Mouse (Mus musculus): ENCODE measurements at regions not wholly inside any gene's neighbourhood (a gene's known extent, or its start where the extent isn't known, plus 50 kb on each side); places are given as distances from the start of the nearest gene placed in this dataset.
A peak's percentile ranks its signal among the peaks of the same experiment; 100 is the strongest.
"Not testable (repeated sequence)": the region's sequence is repeated elsewhere in the genome, so short reads cannot be mapped to it uniquely, and the experiment has no call there.

DNA sequence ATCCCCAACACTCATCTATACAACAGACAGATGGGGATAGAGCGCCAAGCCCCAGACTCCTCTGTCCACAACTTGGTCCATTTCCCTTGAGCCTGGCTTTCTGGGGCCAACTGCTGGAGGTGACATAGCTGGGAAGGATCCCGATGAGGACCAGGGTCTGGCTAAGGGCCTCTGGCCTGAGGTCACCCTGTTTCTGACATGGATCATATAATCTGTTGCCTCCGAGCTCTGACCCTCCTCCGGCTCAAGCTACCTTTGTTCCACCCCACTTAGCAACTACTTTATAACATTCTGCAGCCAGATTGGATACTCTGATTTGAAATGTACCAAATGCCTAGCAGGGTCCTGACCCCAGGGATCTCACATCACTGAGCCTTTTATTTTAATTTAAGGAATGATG, 76.8 kb upstream of the Spata13 start:
- intact Hi-C loops (cut with DNase I), result no loop called here
- DNase-seq (ENCODE audit: extremely low spot score in 1 of 2, low spot score in 2 of 2), result no peak

DNA sequence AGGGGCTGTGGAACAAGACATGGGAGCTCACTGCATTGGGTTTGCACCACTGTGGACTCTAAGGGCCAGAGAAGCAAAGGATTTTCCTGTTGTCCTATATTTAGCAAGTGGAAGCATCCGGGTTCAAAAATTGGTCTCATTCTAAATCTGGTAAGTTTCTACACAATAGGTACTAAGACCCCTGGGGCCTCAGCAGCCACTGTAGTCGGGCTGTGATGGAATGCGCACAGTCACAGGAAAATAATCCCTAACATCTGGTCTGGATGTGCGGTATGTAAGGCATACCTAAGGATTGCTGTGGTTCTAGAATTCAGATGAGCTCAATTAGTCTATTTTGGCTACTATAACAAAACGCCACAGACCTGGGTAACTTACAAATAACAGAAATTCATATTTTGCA, 74.4 kb upstream of the Spata13 start:
- no peak for DNase-seq (ENCODE audit: extremely low spot score in 1 of 2, low spot score in 2 of 2)
- intact Hi-C loops (cut with DNase I), result no loop called here

DNA sequence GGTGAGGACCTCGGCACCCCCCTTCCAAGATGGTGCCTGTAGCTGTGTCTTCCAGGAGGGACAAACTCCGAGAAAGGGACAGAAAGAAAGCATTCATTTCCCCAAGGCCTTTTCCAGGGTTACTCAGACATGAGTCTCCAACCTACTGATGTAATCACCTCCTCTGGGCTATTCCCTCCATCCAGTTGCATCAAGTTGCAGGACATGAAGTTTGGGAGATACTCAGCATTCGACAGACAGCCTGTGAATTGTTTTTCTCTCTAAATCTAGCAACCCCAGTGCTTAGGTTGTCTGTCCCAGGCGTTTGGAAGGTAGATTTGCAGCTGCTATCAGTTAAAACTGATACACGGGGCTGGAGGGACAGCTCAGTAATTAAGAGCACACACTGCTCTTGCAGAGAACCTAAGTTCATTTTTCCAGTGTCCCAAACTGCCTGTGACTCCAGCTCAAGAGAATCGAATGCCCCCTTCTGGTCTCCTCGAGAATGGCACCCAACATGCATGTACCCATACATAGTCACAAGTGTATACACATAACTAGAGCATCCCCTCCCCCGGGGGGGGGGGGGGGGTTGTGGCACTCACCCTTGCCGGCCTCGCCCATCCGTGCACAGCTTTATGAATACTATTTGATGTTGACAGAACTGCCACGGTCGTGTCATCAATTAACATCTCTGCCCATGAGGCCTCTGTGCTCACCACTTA, 73.8 kb upstream of the Spata13 start:
- DNase-seq (ENCODE audit: extremely low spot score in 1 of 2, low spot score in 2 of 2), result peak in 1 of 2 experiments; percentile 37
- intact Hi-C loops (cut with DNase I), result no loop called here

DNA sequence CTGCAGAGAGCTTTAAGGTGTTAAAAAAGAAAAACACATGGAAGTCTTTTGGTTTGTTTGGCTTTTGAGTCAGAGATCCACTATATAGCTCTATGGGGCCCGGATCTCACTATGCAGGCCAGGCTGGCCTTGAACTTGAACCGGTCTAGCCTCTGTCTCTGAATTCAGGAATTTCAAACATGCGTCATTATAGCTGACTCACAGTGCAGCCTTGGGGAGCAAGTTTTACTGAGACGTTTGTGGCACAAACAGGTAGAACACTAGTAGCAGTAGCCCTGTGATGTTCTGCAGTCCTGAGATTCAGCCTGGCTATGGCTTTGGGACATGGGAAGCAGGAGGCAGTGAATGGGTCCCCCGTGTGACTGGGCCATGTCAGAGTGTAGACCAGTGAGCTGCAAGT, 57.5 kb upstream of the Spata13 start:
- intact Hi-C loops (cut with DNase I), result no loop called here
- DNase-seq (ENCODE audit: extremely low spot score in 1 of 2, low spot score in 2 of 2), result no peak

DNA sequence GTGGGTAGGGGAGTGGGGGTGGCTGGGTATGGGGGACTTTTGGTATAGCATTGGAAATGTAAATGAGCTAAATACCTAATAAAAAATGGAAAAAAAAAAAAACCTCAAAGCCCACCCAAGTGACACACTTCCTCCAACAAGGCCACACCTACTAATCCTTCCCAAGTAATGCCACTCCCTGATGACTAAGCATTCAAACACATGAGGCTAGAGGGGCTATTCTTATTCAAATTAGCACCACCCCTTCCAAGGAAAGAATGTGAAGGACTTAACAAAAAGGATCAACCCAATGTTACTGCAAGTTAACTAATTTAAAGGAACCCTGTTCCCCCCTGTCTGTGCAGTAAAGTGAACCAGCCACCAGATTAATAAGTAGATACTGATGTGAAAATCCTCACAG, 53.7 kb upstream of the Spata13 start:
- intact Hi-C loops (cut with DNase I); DNase-seq (ENCODE audit: extremely low spot score in 1 of 2, low spot score in 2 of 2): not testable (repeated sequence)
